9 mouse cellular contexts compared by ENCODE assay signal in the genomic region with DNA sequence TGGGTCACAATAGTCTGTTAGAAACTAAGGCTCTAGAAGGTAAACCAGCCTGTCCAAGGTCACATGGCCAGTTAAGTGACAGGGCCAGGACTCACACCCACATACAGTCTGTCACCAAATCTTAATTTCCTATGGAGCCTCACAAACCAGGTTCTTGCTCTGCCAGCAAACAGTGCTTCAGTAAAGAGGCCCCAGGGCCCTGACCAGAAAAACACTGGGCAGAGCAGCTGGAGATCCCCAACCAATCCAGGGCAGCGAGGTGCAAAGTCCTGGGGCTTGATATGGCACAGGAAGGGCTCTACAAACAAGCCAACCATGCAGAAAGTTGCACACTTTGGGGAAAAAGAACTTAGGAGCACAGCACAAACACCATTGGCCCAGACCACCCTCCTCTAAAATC. TPM values are rescaled to one million over a fixed set of nuclear protein-coding genes. Genes with fewer than 3 reads are reported as not detected.
DNase-seq lines count a peak whose midpoint lies in the region; ATAC-seq lines count a peak whose summit lies in the region.
"Had no signal": no experiment of that assay in that cellular context is flagged by ENCODE, and none has a peak within 500 bp of the region (broad histone marks: within the 10 kb centered on the region; RNA-seq: fewer than 3 reads in every experiment).

No protein-coding gene starts in this region.

- DNase-seq in heart, embryonic 10.5 days (ENCODE audit: low spot score), result no peak
- DNase-seq in heart, adult 8-10 months (ENCODE audit: low spot score), result no peak
- peak; percentile 65 to 67 for DNase-seq in cerebellum, postnatal 25 days
- DNase-seq in liver, embryonic 13.5 days, result no peak
- no peak for DNase-seq in embryo, embryonic 11 days

- H3K9me3 ChIP-seq in heart, embryonic 10.5 days, result no peaks in the 10 kb centered on the region
- no peaks in the 10 kb centered on the region for H3K9me3 ChIP-seq in hindbrain, embryonic 15.5 days
- no peaks in the 10 kb centered on the region for H3K9me3 ChIP-seq in liver, embryonic 13.5 days (replicated peaks)

- H3K4me3 ChIP-seq in heart, embryonic 10.5 days, result peak overlapping the region; percentile 79
- peak overlapping the region; percentile 71 for H3K4me3 ChIP-seq in hindbrain, embryonic 15.5 days
- peak overlapping the region; percentile 88 for H3K4me3 ChIP-seq in liver, embryonic 13.5 days (replicated peaks)

- H3K4me1 ChIP-seq in heart, embryonic 10.5 days, result peaks cover 54% of the 10 kb centered on the region
- H3K4me1 ChIP-seq in hindbrain, embryonic 15.5 days (replicated peaks), result peaks cover 59% of the 10 kb centered on the region
- peaks cover 68% of the 10 kb centered on the region for H3K4me1 ChIP-seq in liver, embryonic 13.5 days (replicated peaks)

- peak overlapping the region; percentile 80 for H3K4me2 ChIP-seq in hindbrain, embryonic 15.5 days
- H3K4me2 ChIP-seq in liver, embryonic 13.5 days, result peak overlapping the region; percentile 86

- H3K27me3 ChIP-seq in heart, embryonic 10.5 days (ENCODE audit: insufficient read depth, poor library complexity, severe bottlenecking), result no peaks in the 10 kb centered on the region
- H3K27me3 ChIP-seq in hindbrain, embryonic 15.5 days, result no peaks in the 10 kb centered on the region
- no peaks in the 10 kb centered on the region for H3K27me3 ChIP-seq in liver, embryonic 13.5 days
- H3K27me3 ChIP-seq: Patski had no signal

- ATAC-seq in hindbrain, embryonic 15.5 days (ENCODE audit: low FRiP score, low read depth), result no peak
- no peak for ATAC-seq in liver, embryonic 13.5 days (ENCODE audit: low read depth)
- no peak for ATAC-seq in frontal cortex, adult (ENCODE audit: low TSS enrichment)
- no peak for ATAC-seq in megakaryocyte-erythroid progenitor cell, adult 5-6 weeks (replicated peaks; ENCODE audit: low FRiP score, low TSS enrichment, poor library complexity, severe bottlenecking)

- 38% methylated on average over 1 of the region's 1 CpGs for WGBS in heart, embryonic 10.5 days
- WGBS in hindbrain, embryonic 15.5 days, result 33% methylated on average over 1 of the region's 1 CpGs
- WGBS in liver, embryonic 13.5 days (ENCODE audit: insufficient replicate concordance), result 25% methylated on average over 1 of the region's 1 CpGs

- H3K9ac ChIP-seq in hindbrain, embryonic 15.5 days, result peak overlapping the region; percentile 81
- H3K9ac ChIP-seq in liver, embryonic 13.5 days, result peak overlapping the region; percentile 96

- H3K27ac ChIP-seq in heart, embryonic 10.5 days, result peak overlapping the region; percentile 99
- peak overlapping the region; percentile 26; the same call in 1 of the 2 replicates for H3K27ac ChIP-seq in hindbrain, embryonic 15.5 days (replicated peaks)
- H3K27ac ChIP-seq in liver, embryonic 13.5 days, result peak overlapping the region; percentile 98

- H3K36me3 ChIP-seq in heart, embryonic 10.5 days, result peaks cover 12% of the 10 kb centered on the region; the same call in 1 of the 2 replicates
- no peaks in the 10 kb centered on the region for H3K36me3 ChIP-seq in hindbrain, embryonic 15.5 days
- peaks cover 48% of the 10 kb centered on the region for H3K36me3 ChIP-seq in liver, embryonic 13.5 days

RNA-seq across cellular contexts. Expression of a gene that starts 3.0 kb away (rescaled TPM):
- 72.8 and 76.2 TPM in 2 replicates for polyA plus RNA-seq in heart, embryonic 10.5 days (2016; fragmentation: Nextera tagmentation; extraction: Ambion mirVana)
- 10 to 100 TPM; 46.9 to 66.6 (median 51.4) TPM for total RNA-seq in heart, adult 8-10 months (2022)
- polyA plus RNA-seq in hindbrain, embryonic 15.5 days (2015; fragmentation: Nextera tagmentation; extraction: Ambion mirVana), result 145 and 155 TPM in 2 replicates
- 148 and 164 TPM in 2 replicates for polyA plus RNA-seq in liver, embryonic 13.5 days (2015; fragmentation: Nextera tagmentation; extraction: Ambion mirVana)
- 5.7 and 6.7 TPM in 2 replicates for total RNA-seq in megakaryocyte-erythroid progenitor cell, adult 5-6 weeks (2014; fragmentation: Nextera tagmentation)
- total RNA-seq in megakaryocyte-erythroid progenitor cell, adult 5-6 weeks (2017), result 3.7 and 11.8 TPM in 2 replicates

RNA-seq across cellular contexts. Expression of a gene that starts 19.2 kb away (rescaled TPM):
- 74.7 and 97.0 TPM in 2 replicates for polyA plus RNA-seq in heart, embryonic 10.5 days (2016; fragmentation: Nextera tagmentation; extraction: Ambion mirVana)
- 1 to 10 TPM in 2 of 4 experiments, under 1 TPM in 2; 0.65 to 1.4 (median 0.91) TPM for total RNA-seq in heart, adult 8-10 months (2022)
- polyA plus RNA-seq in hindbrain, embryonic 15.5 days (2015; fragmentation: Nextera tagmentation; extraction: Ambion mirVana), result 17.4 and 22.3 TPM in 2 replicates
- polyA plus RNA-seq in liver, embryonic 13.5 days (2015; fragmentation: Nextera tagmentation; extraction: Ambion mirVana), result 59.8 and 79.4 TPM in 2 replicates
- 51.9 and 52.3 TPM in 2 replicates for total RNA-seq in megakaryocyte-erythroid progenitor cell, adult 5-6 weeks (2014; fragmentation: Nextera tagmentation)
- 79.0 and 103 TPM in 2 replicates for total RNA-seq in megakaryocyte-erythroid progenitor cell, adult 5-6 weeks (2017)

Comparison
In these comparisons a context has a peak if more than half of its experiments do, and no peak if none do; other contexts are left out.
1. DNase-seq: peak in cerebellum, postnatal 25 days (2 of 2); none in heart, embryonic 10.5 days (single experiment), heart, adult 8-10 months (single experiment), liver, embryonic 13.5 days (single experiment) and embryo, embryonic 11 days (single experiment).
2. H3K27ac ChIP-seq: peak in every context shown above with its lines; median percentile 99 in heart, embryonic 10.5 days; 98 in liver, embryonic 13.5 days; 26 in hindbrain, embryonic 15.5 days.
3. Peak in every context shown above with its lines, with median percentiles within 50 percentile points of each other: H3K4me3 ChIP-seq.